Mouse (Mus musculus) bone marrow, adult 2 months (tissue): ENCODE data around the gene Antxr2. TPM values are rescaled to one million over a fixed set of nuclear protein-coding genes. Genes with fewer than 3 reads are reported as not detected.

ENCODE experiments used
- H3K27ac ChIP-seq: fragments of 200-500 bp; 2 replicates; pipeline ENCODE4 v1.5.1; 2012; ENCODE audit warnings: low read depth, mild to moderate bottlenecking, control low read depth, inconsistent platforms, low read length; ENCODE audit not compliant: control insufficient read depth, poor library complexity, insufficient read depth
- H3K4me1 ChIP-seq: fragments of 200-500 bp; 2 replicates; pipeline ENCODE4 v1.6.1; 2011; ENCODE audit warnings: low read length; ENCODE audit not compliant: control insufficient read depth, insufficient read depth
- H3K4me3 ChIP-seq: fragments of 200-500 bp; replicated peaks from 2 replicates; pipeline ENCODE3; 2011; ENCODE audit warnings: mild to moderate bottlenecking, low read depth, low read length, control low read depth; ENCODE audit not compliant: control insufficient read depth
- CTCF ChIP-seq: fragments of 200-500 bp; IDR thresholded peaks from 2 replicates; pipeline ENCODE4 v1.5.1; 2011; ENCODE audit warnings: low read length, control low read depth; ENCODE audit not compliant: control insufficient read depth, insufficient read depth
- POLR2A ChIP-seq: fragments of 200-500 bp; IDR thresholded peaks from 2 replicates; pipeline ENCODE4 v1.6.1; 2011; ENCODE audit warnings: low read depth, mild to moderate bottlenecking, control low read depth, low read length, borderline replicate concordance; ENCODE audit not compliant: control insufficient read depth
- WGBS: fragments of 180-500 bp; shearing (Covaris S2); methylation state at CpG from one replicate; pipeline ENCODE4 v1.1.7; 2018; 5-methylcytosine and 5-hydroxymethylcytosine counted together
- polyA plus RNA-seq: library from polyadenylated mRNA; stranded (reverse); fragments of >200 nt; gene quantifications from 2 replicates; pipeline ENCODE4 v1.2.4, GENCODE M21; 2011; ENCODE audit warnings: low replicate concordance; ENCODE audit not compliant: missing spikeins, insufficient read depth, insufficient read length

Antxr2 gene
- polyA plus RNA-seq, 1 experiment, result 3.9 TPM

DNA sequence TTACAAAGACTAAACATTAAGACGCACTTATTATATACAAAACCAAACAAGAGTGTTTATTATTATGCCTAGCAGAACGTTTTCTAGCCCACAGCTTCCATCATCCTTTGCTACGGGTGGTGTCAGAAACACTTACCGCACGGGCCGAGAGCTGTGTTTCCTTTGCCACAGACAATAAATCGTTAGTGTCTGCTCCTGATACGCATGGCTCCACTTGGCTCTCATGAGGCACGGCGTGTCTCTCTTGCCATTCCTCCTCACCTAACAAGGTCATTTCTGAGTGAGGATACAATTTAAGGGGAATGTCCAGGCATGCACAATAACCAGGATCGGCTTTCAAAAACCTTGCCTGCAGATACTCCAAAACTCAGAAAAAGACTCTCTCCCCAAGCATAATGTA lies 113.2 kb downstream of the Antxr2 start:
- Histone ChIP-seq H3K27ac (no peak overlapping the region), H3K4me1 (no peaks in the 10 kb centered on the region; the same call in 1 of the 2 replicates), H3K4me3 (no peak overlapping the region)
- 85% methylated on average over 11 of the region's 11 CpGs for WGBS
- TF ChIP-seq CTCF, result no peak
- TF ChIP-seq POLR2A, result no peak

DNA sequence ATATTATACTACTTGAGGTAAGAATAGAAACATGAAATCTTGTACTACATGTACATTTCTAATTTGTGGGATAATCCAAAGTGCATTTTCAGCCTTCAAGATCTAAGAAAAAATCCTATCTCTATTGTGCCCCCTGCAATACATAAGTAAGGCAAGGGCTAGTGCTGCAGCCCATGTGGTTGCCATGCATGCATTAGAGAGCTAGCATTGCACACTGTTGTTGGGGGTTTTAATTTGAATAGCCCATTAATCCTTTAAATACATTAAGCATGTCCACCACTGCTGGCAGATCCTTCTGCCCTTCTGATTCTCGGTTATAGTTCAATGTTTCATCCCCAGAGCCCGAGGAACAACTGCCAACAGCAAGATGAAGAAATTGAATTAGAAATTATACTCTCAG lies 116.0 kb downstream of the Antxr2 start:
- Histone ChIP-seq H3K4me3 (no peak overlapping the region), H3K27ac (no peak overlapping the region), H3K4me1 (no peaks in the 10 kb centered on the region; the same call in 1 of the 2 replicates)
- 74% methylated on average over 2 of the region's 2 CpGs for WGBS
- no peak for TF ChIP-seq POLR2A
- TF ChIP-seq CTCF, result no peak

DNA sequence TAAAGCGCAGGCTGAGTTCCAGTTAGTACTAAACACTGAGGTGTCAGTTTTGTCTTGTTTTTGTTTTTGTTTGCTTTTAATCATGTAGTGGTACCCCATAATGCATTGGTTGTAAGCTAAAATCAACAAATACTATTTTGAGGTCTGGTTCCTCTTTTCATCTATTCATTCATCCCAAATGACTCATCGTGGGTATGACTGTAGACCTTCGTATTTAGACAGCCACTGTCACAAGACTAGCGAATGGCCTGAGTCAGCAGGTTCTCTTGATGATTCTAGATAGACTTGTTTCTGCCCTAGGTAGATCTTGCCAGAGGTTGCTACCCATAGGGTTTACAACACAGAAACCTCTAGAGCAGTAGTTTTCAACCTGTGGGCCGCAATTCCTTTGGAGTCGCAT lies 116.9 kb downstream of the Antxr2 start:
- Histone ChIP-seq H3K4me1 (no peaks in the 10 kb centered on the region; the same call in 1 of the 2 replicates), H3K4me3 (no peak overlapping the region), H3K27ac (no peak overlapping the region)
- no peak for TF ChIP-seq POLR2A
- WGBS, result 61% methylated on average over 6 of the region's 6 CpGs

GRCm38 (mm10) chr5:97907482-97907881 lies 123.4 kb downstream of the Antxr2 start:
- Histone ChIP-seq H3K4me1 (no peaks in the 10 kb centered on the region), H3K27ac (no peak overlapping the region), H3K4me3 (no peak overlapping the region)
- TF ChIP-seq POLR2A (no peak), CTCF (no peak)
- 81% methylated on average over 6 of the region's 6 CpGs for WGBS

DNA sequence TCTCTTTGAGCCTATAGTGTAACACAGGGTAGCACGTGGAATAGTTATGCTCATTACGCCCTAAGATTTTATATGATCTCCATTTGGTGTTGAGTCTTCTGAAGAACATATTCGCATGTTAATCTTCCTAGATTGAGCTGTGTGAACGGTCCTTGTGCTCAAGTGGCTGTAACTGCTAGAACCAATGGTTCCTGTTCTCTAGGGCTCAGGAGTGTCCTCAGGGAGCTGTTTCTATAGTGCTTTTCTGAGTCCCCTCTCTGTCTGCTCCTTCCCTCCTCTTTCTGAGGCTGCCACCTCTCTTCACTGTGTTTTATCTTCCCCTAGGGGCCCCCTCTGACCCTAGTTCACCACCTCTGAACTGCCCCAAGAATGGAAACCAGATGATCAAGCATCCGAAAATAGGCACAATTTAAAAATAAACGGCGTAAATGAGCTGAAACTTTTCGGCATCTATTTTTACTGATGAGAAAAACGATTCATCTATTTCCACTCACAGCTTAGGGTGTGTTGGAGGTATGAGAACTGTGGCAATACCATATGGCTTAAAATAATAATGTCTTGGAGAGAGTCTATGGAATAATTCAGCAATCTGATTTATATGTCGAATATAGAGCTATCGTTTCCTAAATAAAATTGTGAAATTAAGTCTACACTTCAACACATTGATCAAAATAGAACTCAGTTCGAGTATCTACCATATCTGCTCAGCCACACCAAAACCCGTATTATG lies 124.1 kb downstream of the Antxr2 start:
- Histone ChIP-seq H3K4me1 (no peaks in the 10 kb centered on the region), H3K27ac (no peak overlapping the region), H3K4me3 (no peak overlapping the region)
- no peak for TF ChIP-seq POLR2A
- no peak for TF ChIP-seq CTCF
- 75% methylated on average over 13 of the region's 13 CpGs for WGBS

DNA sequence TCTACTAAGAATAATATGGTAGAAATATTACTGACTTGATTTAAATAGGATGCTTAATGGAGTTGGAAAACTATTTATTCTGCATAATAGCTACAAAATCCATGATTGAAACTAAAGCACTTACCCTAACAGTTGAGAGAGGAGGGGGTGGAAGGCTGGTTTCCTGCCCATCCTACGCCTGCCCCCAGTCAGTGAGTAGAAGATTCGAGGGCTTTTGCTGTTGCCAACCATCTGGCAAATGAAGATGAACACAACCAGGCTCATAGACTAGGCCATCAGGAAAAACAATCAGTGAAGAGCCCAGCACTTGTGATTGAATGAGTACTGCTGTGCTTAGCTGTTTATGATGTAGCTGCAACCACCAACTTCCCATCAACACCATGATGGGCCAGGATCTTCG lies 125.0 kb downstream of the Antxr2 start:
- no peak overlapping the region for H3K4me3 ChIP-seq
- 74% methylated on average over 3 of the region's 3 CpGs for WGBS
- TF ChIP-seq POLR2A (no peak), CTCF (no peak)

DNA sequence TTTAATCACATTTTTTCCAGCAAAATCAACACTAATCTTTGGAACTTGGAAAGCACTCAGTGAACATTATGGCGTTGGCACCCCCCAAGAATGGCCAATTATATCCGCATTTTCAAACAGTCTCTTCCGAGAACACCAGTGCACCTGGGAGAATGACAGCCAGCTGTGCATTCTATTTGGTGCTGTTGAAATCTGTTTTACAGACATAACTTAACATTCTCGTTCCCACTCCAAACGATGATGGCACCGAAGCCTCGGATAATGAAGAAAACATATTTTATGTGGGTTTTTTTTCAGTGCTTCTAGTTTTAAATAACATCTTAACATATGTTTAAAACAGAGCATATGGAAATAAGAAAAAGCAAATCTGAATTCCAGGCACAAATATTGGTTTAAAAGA lies 129.7 kb downstream of the Antxr2 start:
- no peak overlapping the region for H3K27ac ChIP-seq
- H3K4me3 ChIP-seq, result no peak overlapping the region
- no peaks in the 10 kb centered on the region for H3K4me1 ChIP-seq
- 92% methylated on average over 7 of the region's 7 CpGs for WGBS
- TF ChIP-seq POLR2A (no peak), CTCF (no peak)

More for the DNA sequence above, 125.0 kb downstream of the Antxr2 start:
- no peaks in the 10 kb centered on the region for H3K4me1 ChIP-seq
- no peak overlapping the region for H3K27ac ChIP-seq

GRCm38 (mm10) chr5:97899321-97899720 lies 131.5 kb downstream of the Antxr2 start:
- TF ChIP-seq CTCF, result no peak
- TF ChIP-seq POLR2A, result no peak
- no peaks in the 10 kb centered on the region for H3K4me1 ChIP-seq
- H3K4me3 ChIP-seq, result no peak overlapping the region
- H3K27ac ChIP-seq, result no peak overlapping the region
- 87% methylated on average over 5 of the region's 5 CpGs for WGBS

DNA sequence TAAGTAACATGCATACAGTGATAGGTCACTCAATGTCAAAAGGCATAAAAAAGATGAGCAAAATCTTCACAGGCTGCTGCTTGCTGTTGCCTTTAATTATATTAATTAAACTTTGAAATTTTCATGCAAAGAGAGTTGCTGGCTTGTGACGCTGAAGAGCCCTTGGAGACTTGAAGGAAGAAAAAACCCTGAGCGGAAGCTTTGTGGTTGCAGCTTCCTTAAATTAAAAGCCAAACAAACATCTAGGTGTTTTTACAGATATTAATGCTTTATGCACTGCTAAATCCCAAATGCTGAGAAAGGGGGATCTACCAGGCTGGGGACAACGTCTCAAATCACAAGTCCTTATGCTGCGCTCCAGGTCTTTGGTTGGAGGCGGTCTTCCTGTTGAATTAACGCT lies 145.4 kb downstream of the Antxr2 start:
- no peaks in the 10 kb centered on the region; the same call in 1 of the 2 replicates for H3K4me1 ChIP-seq
- TF ChIP-seq POLR2A (no peak), CTCF (no peak)
- no peak overlapping the region for H3K27ac ChIP-seq
- WGBS, result 30% methylated on average over 6 of the region's 6 CpGs
- no peak overlapping the region for H3K4me3 ChIP-seq
